Mouse (Mus musculus) CH12.LX (cell line): Measurements from ENCODE around the gene Rae1. TPM values are rescaled to one million over a fixed set of nuclear protein-coding genes. Genes with fewer than 3 reads are reported as not detected.

Experiments
- DNase-seq: peaks from one replicate; pipeline ENCODE4 v3.0.0-alpha.2; 2013; ENCODE audit errors: extremely low read depth
- H3K27ac ChIP-seq: 2 replicates; pipeline ENCODE4 v1.5.1; 2012; ENCODE audit warnings: low read depth, mild to moderate bottlenecking, control low read depth, moderate library complexity; ENCODE audit not compliant: insufficient read depth
- H3K27me3 ChIP-seq: replicated peaks from 2 replicates; pipeline ENCODE3; 2012; ENCODE audit warnings: inconsistent platforms
- H3K36me3 ChIP-seq, 2 experiments: replicated peaks in 1 of 2; 2 replicates each; pipeline versions ENCODE3 to v1.6.1; 2012; ENCODE audit warnings: inconsistent platforms in 1 of 2, low read length in 1 of 2, mild to moderate bottlenecking in 1 of 2, mixed read lengths in 1 of 2, moderate library complexity in 1 of 2; ENCODE audit not compliant: control insufficient read depth in 1 of 2, insufficient read depth in 1 of 2
- H3K4me1 ChIP-seq, 2 experiments: 2 replicates each; pipeline ENCODE4 v1.6.1; 2012; ENCODE audit warnings: inconsistent platforms in 1 of 2, moderate library complexity in 1 of 2; ENCODE audit not compliant: insufficient read depth in 2 of 2, control insufficient read depth in 1 of 2
- H3K4me2 ChIP-seq: 2 replicates; pipeline ENCODE4 v1.6.1; 2012; ENCODE audit warnings: low read depth, mild to moderate bottlenecking, control low read depth; ENCODE audit not compliant: poor library complexity, insufficient read depth, severe bottlenecking
- H3K4me3 ChIP-seq, 3 experiments: fragments of 150-350 bp in 1 of 3; sonication (generic) in 1 of 3; replicated peaks in 1 of 3; 2 replicates each; pipeline versions ENCODE3 to v1.5.1; 2011 to 2012; ENCODE audit warnings: low read depth in 2 of 3, low read length in 2 of 3, mild to moderate bottlenecking in 2 of 3, moderate library complexity in 2 of 3, control low read depth in 1 of 3, improper control_type of control experiment in 1 of 3, inconsistent platforms in 1 of 3, mixed read lengths in 1 of 3; ENCODE audit not compliant: poor library complexity in 1 of 3
- H3K79me2 ChIP-seq: replicated peaks from 2 replicates; pipeline ENCODE4 v1.6.1; 2012; ENCODE audit warnings: mild to moderate bottlenecking, moderate library complexity; ENCODE audit not compliant: control insufficient read depth, poor library complexity, insufficient read depth, severe bottlenecking; ENCODE audit errors: extremely low read depth
- H3K9ac ChIP-seq: 2 replicates; pipeline ENCODE4 v1.6.1; 2012; ENCODE audit warnings: low read depth, mild to moderate bottlenecking, control low read depth, moderate library complexity; ENCODE audit not compliant: insufficient read depth
- H3K9me3 ChIP-seq: replicated peaks from 2 replicates; pipeline ENCODE3; 2012; ENCODE audit warnings: low read length, inconsistent platforms, mixed read lengths
- BHLHE40 ChIP-seq: IDR thresholded peaks from 2 replicates; pipeline ENCODE4 v1.6.1; 2011; ENCODE audit warnings: mild to moderate bottlenecking, low read depth, low read length, improper control_type of control experiment
- CHD1 ChIP-seq: IDR thresholded peaks from 2 replicates; pipeline ENCODE4 v1.6.1; 2012; ENCODE audit warnings: low read depth, low read length, improper control_type of control experiment, inconsistent platforms
- E2F4 ChIP-seq: IDR thresholded peaks from 2 replicates; pipeline ENCODE4 v1.6.1; 2011; ENCODE audit warnings: low read depth, low read length, improper control_type of control experiment; ENCODE audit not compliant: insufficient replicate concordance
- ELF1 ChIP-seq: IDR thresholded peaks from 2 replicates; pipeline ENCODE4 v1.6.1; 2014; ENCODE audit warnings: low read depth, mild to moderate bottlenecking, inconsistent platforms, low read length, improper control_type of control experiment
- GABPA ChIP-seq: IDR thresholded peaks from 2 replicates; pipeline ENCODE4 v1.6.1; 2012; ENCODE audit warnings: low read depth, low read length, improper control_type of control experiment, inconsistent platforms; ENCODE audit not compliant: insufficient replicate concordance
- HCFC1 ChIP-seq: IDR thresholded peaks from 2 replicates; pipeline ENCODE4 v1.6.1; 2012; ENCODE audit warnings: low read depth, mild to moderate bottlenecking, inconsistent platforms, low read length, improper control_type of control experiment
- JUN ChIP-seq: IDR thresholded peaks from 2 replicates; pipeline ENCODE4 v1.6.1; 2011; ENCODE audit warnings: low read depth, mild to moderate bottlenecking, low read length, improper control_type of control experiment, moderate library complexity; ENCODE audit not compliant: insufficient read depth
- JUND ChIP-seq: conservative IDR thresholded peaks from 2 replicates; pipeline ENCODE4 v1.6.1; 2011; ENCODE audit warnings: low read depth, low read length, improper control_type of control experiment
- KAT2A ChIP-seq: IDR thresholded peaks from 2 replicates; pipeline ENCODE4 v1.6.1; 2012; ENCODE audit warnings: low read length, improper control_type of control experiment, inconsistent platforms; ENCODE audit not compliant: insufficient replicate concordance
- MAZ ChIP-seq: IDR thresholded peaks from 2 replicates; pipeline ENCODE4 v1.6.1; 2012; ENCODE audit warnings: low read depth, mild to moderate bottlenecking, inconsistent platforms, low read length, improper control_type of control experiment, moderate library complexity
- MXI1 ChIP-seq: IDR thresholded peaks from 2 replicates; pipeline ENCODE4 v1.6.1; 2011; ENCODE audit warnings: mild to moderate bottlenecking, low read depth, low read length, improper control_type of control experiment
- MYC ChIP-seq: IDR thresholded peaks from 2 replicates; pipeline ENCODE4 v1.6.1; 2011; ENCODE audit warnings: low read depth, mild to moderate bottlenecking, improper control_type of control experiment, low read length
- NRF1 ChIP-seq: IDR thresholded peaks from 2 replicates; pipeline ENCODE4 v1.6.1; 2014; ENCODE audit warnings: low read depth, mild to moderate bottlenecking, inconsistent platforms, low read length, improper control_type of control experiment, moderate library complexity
- POLR2A ChIP-seq: IDR thresholded peaks from 2 replicates; pipeline ENCODE4 v1.6.1; 2011; ENCODE audit warnings: low read depth, mild to moderate bottlenecking, improper control_type of control experiment, low read length
- RAD21 ChIP-seq: IDR thresholded peaks from 2 replicates; pipeline ENCODE4 v1.6.1; 2011; ENCODE audit warnings: low read depth, mild to moderate bottlenecking, low read length, improper control_type of control experiment, moderate library complexity
- RCOR1 ChIP-seq: conservative IDR thresholded peaks from 2 replicates; pipeline ENCODE4 v1.6.1; 2012; ENCODE audit warnings: low read depth, mild to moderate bottlenecking, inconsistent platforms, low read length, improper control_type of control experiment
- UBTF ChIP-seq: IDR thresholded peaks from 2 replicates; pipeline ENCODE4 v1.6.1; 2012; ENCODE audit warnings: low read depth, mild to moderate bottlenecking, inconsistent platforms, low read length, improper control_type of control experiment, moderate library complexity
- USF2 ChIP-seq: conservative IDR thresholded peaks from 2 replicates; pipeline ENCODE4 v1.6.1; 2011; ENCODE audit warnings: low read depth, low read length, improper control_type of control experiment
- ZMIZ1 ChIP-seq: IDR thresholded peaks from 2 replicates; pipeline ENCODE4 v1.6.1; 2012; ENCODE audit warnings: low read depth, mild to moderate bottlenecking, inconsistent platforms, low read length, improper control_type of control experiment
- dilution Hi-C: fragments of 300-500 bp; cut with MboI; formaldehyde crosslinking; loops from 2 replicates; pipeline ENCODE4 v1.14.3; 2020; ENCODE audit warnings: low sequenced_read_pairs; ENCODE audit not compliant: extremely low pct_unique_long_range_greater_than_20kb, extremely low pct_ligation_motif_present
- in situ Hi-C: fragments of 300-500 bp; cut with MboI; formaldehyde crosslinking; loops from 3 replicates; pipeline ENCODE4 v1.14.3; 2019; ENCODE audit warnings: low sequenced_read_pairs, low pct_ligation_motif_present, low pct_unique_long_range_greater_than_20kb, mixed read lengths
- polyA plus RNA-seq: library from polyadenylated mRNA; unstranded; fragments of >175 nt; gene quantifications from 2 replicates; pipeline ENCODE4 v1.2.1, GENCODE M21; 2012; ENCODE audit warnings: low read depth; ENCODE audit not compliant: insufficient read length
- total RNA-seq, 2 experiments: library from RNA; depleted of rRNA; stranded (reverse); fragments of 300-350 nt in 1 of 2; fragments of >200 nt in 1 of 2; gene quantifications; 2 replicates each; pipeline ENCODE4 v1.2.3; 2012 to 2014

Rae1 gene
- total and polyA plus RNA-seq, 3 experiments = 86.3 to 114 (median 95.0) TPM

DNA sequence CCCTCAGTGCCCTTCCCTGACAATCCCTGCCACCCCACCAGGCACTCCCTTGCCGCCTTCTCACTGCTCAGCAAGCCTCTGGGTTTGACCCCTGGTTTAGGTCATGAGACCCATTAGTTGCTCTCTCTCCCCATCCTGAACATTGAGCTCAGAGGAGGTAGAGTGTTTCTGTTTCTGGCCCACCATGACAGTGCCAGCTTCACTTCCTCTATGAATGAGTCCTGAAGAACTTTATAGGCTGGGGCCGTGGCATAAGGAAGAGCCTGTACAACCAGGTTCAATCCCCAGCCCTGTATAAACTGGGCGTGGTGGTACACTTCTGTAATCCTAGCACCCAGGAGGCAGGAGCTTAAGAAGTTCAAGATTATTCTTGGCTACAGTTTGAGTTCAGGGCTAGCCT lies 40.9 kb downstream of the Rae1 start:
- no peak for DNase-seq
- H3K27ac ChIP-seq = no peak overlapping the region
- in situ Hi-C loops (no loop called here), dilution Hi-C loops (no loop called here)
- H3K79me2 ChIP-seq = no peaks in the 10 kb centered on the region
- H3K9me3 ChIP-seq = no peaks in the 10 kb centered on the region
- TF ChIP-seq MAZ (no peak), MXI1 (no peak), JUN (no peak), RCOR1 (no peak), E2F4 (no peak), MYC (no peak), BHLHE40 (no peak), NRF1 (no peak), JUND (no peak), RAD21 (no peak), KAT2A (no peak), CHD1 (no peak), USF2 (no peak)
- H3K9ac ChIP-seq = no peak overlapping the region
- H3K27me3 ChIP-seq = no peaks in the 10 kb centered on the region
- H3K4me3 ChIP-seq = no peak overlapping the region
- peaks cover 0 to 29% of the 10 kb centered on the region in 2 experiments; a peak in 2 of 4 replicates for H3K4me1 ChIP-seq
- peaks cover 0 to 23% of the 10 kb centered on the region in 2 experiments for H3K36me3 ChIP-seq
- no peak overlapping the region for H3K4me2 ChIP-seq

DNA sequence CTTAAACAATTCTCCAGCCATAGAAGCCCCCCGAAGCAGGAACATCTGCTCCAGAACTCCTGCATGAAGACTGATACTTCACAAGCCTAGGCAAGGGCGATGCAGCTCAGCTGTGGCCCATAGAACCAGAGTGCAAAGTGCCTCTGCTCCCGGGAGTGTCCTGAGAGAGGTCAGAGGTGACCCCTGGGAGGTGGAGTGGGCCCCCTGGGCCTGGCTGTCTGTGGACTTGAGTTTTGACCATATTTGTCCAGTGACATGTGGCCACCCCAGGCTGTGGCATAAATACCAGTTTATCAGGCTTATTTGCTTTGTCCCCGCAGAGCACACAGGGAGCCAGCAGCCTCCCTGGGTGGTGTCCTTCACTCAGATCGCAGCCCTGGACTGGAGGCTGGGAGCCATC lies 41.3 kb downstream of the Rae1 start:
- Histone ChIP-seq H3K79me2 (no peaks in the 10 kb centered on the region), H3K9me3 (no peaks in the 10 kb centered on the region)
- no peak for TF ChIP-seq UBTF
- TF ChIP-seq HCFC1 = no peak
- no peak for TF ChIP-seq GABPA
- TF ChIP-seq POLR2A = no peak
- no peak for TF ChIP-seq ELF1
- no peak for TF ChIP-seq ZMIZ1
- no peak for TF ChIP-seq E2F4
- no peak for TF ChIP-seq BHLHE40
- TF ChIP-seq NRF1 = no peak
- TF ChIP-seq, all 38 proteins: peak for 0
- H3K27ac ChIP-seq = no peak overlapping the region
- in situ Hi-C loops (no loop called here), dilution Hi-C loops (no loop called here)
- no peak overlapping the region for H3K4me2 ChIP-seq
- DNase-seq = no peak
- H3K9ac ChIP-seq = no peak overlapping the region
- H3K4me3 ChIP-seq = no peak overlapping the region
- no peaks in the 10 kb centered on the region for H3K27me3 ChIP-seq
- peaks cover 2 to 29% of the 10 kb centered on the region in 2 experiments for H3K4me1 ChIP-seq
- H3K36me3 ChIP-seq = peaks cover 0 to 19% of the 10 kb centered on the region in 2 experiments
